Mouse (Mus musculus) stomach, embryonic 15.5 days (tissue): ENCODE measurements around the gene Poln. TPM values are rescaled to one million over a fixed set of nuclear protein-coding genes. Genes with fewer than 3 reads are reported as not detected.

Experiments used
- ATAC-seq: fragments of 200-750 bp; cut with Nextera tagmentation; 2 replicates; pipeline ENCODE4 v1.8.0; 2017; ENCODE audit warnings: low read depth, moderate number of reproducible peaks, moderate TSS enrichment; ENCODE audit not compliant: insufficient read depth, low FRiP score
- H3K27ac ChIP-seq: fragments of 300-500 bp; sonication (generic); 2 replicates; pipeline ENCODE4 v1.5.1; 2015; ENCODE audit warnings: mild to moderate bottlenecking, inconsistent platforms
- H3K27me3 ChIP-seq: fragments of 300-500 bp; sonication (generic); replicated peaks from 2 replicates; pipeline ENCODE4 v1.6.1; 2015; ENCODE audit warnings: inconsistent platforms
- H3K36me3 ChIP-seq: fragments of 300-500 bp; sonication (generic); 2 replicates; pipeline ENCODE4 v1.6.1; 2015; ENCODE audit warnings: inconsistent platforms
- H3K4me1 ChIP-seq: fragments of 300-500 bp; sonication (generic); 2 replicates; pipeline ENCODE4 v1.6.1; 2015; ENCODE audit warnings: inconsistent platforms
- H3K4me2 ChIP-seq: fragments of 300-500 bp; sonication (generic); 2 replicates; pipeline ENCODE4 v1.6.1; 2015; ENCODE audit warnings: mild to moderate bottlenecking, inconsistent platforms
- H3K4me3 ChIP-seq: fragments of 300-500 bp; sonication (generic); replicated peaks from 2 replicates; pipeline ENCODE4 v1.5.1; 2015; ENCODE audit warnings: inconsistent platforms
- H3K9ac ChIP-seq: fragments of 300-500 bp; sonication (generic); 2 replicates; pipeline ENCODE4 v1.6.1; 2015; ENCODE audit warnings: inconsistent platforms
- H3K9me3 ChIP-seq: fragments of 300-500 bp; sonication (generic); 2 replicates; pipeline ENCODE4 v1.6.1; 2016; ENCODE audit warnings: inconsistent platforms
- WGBS: fragments of 180-500 bp; shearing (Covaris S2); methylation state at CpG from one replicate; pipeline ENCODE4 v1.1.7; 2015; 5-methylcytosine and 5-hydroxymethylcytosine counted together
- polyA plus RNA-seq: library from polyadenylated mRNA; unstranded; fragments of >200 nt; fragmentation: Nextera tagmentation; extraction: Ambion mirVana; gene quantifications from 2 replicates; pipeline ENCODE4 v1.2.1, GENCODE M21; 2015

Poln gene
- polyA plus RNA-seq, 1 experiment from 2014 or later = 0.92 TPM

GRCm38 (mm10) chr5:34197243-34197642, 28.0 kb upstream of the Poln start:
- no peaks in the 10 kb centered on the region for H3K27me3 ChIP-seq

GRCm38 (mm10) chr5:34196423-34196822, 27.2 kb upstream of the Poln start:
- ATAC-seq = no peak
- no peaks in the 10 kb centered on the region for H3K27me3 ChIP-seq
- no peak overlapping the region for H3K27ac ChIP-seq
- H3K36me3 ChIP-seq = no peaks in the 10 kb centered on the region
- 76% methylated on average over 7 of the region's 7 CpGs for WGBS
- no peaks in the 10 kb centered on the region for H3K9me3 ChIP-seq
- H3K4me3 ChIP-seq = no peak overlapping the region
- H3K9ac ChIP-seq = no peak overlapping the region
- H3K4me2 ChIP-seq = no peak overlapping the region
- no peaks in the 10 kb centered on the region for H3K4me1 ChIP-seq

More at GRCm38 (mm10) chr5:34197243-34197642, 28.0 kb upstream of the Poln start:
- WGBS = 75% methylated on average over 4 of the region's 4 CpGs
- Histone ChIP-seq H3K4me1 (no peaks in the 10 kb centered on the region), H3K9ac (no peak overlapping the region), H3K4me2 (no peak overlapping the region), H3K9me3 (no peaks in the 10 kb centered on the region), H3K4me3 (no peak overlapping the region), H3K27ac (no peak overlapping the region), H3K36me3 (no peaks in the 10 kb centered on the region)
- ATAC-seq = no peak

- Histone ChIP-seq H3K9me3 (no peaks in the 10 kb centered on the region), H3K27ac (no peak overlapping the region), H3K4me1 (0 out of 2 replicates have a peak, but pooled peaks cover under 1% of the 10 kb centered on the region), H3K36me3 (no peaks in the 10 kb centered on the region), H3K4me2 (no peak overlapping the region), H3K4me3 (no peak overlapping the region), H3K9ac (no peak overlapping the region), H3K27me3 (no peaks in the 10 kb centered on the region)
- ATAC-seq = no peak
- 88% methylated on average over 12 of the region's 12 CpGs for WGBS
Observed at GRCm38 (mm10) chr5:34195786-34196185, 26.5 kb upstream of the Poln start.

GRCm38 (mm10) chr5:34194975-34195662, 25.9 kb upstream of the Poln start:
- no peaks in the 10 kb centered on the region for H3K9me3 ChIP-seq
- H3K36me3 ChIP-seq = no peaks in the 10 kb centered on the region
- H3K27me3 ChIP-seq = no peaks in the 10 kb centered on the region
- WGBS = 73% methylated on average over 6 of the region's 6 CpGs
- no peak for ATAC-seq
- H3K9ac ChIP-seq = no peak overlapping the region
- H3K4me2 ChIP-seq = no peak overlapping the region
- H3K4me3 ChIP-seq = no peak overlapping the region
- no peak overlapping the region for H3K27ac ChIP-seq
- 0 out of 2 replicates have a peak, but pooled peaks cover 4% of the 10 kb centered on the region for H3K4me1 ChIP-seq

GRCm38 (mm10) chr5:34194426-34194825, 25.2 kb upstream of the Poln start:
- Histone ChIP-seq H3K36me3 (no peaks in the 10 kb centered on the region), H3K9me3 (no peaks in the 10 kb centered on the region), H3K27ac (no peak overlapping the region), H3K4me2 (no peak overlapping the region), H3K9ac (no peak overlapping the region), H3K27me3 (no peaks in the 10 kb centered on the region), H3K4me3 (no peak overlapping the region), H3K4me1 (peaks cover 6% of the 10 kb centered on the region; the same call in 1 of the 2 replicates)
- no peak for ATAC-seq
- 57% methylated on average over 1 of the region's 1 CpGs for WGBS

GRCm38 (mm10) chr5:34191843-34192242, 22.6 kb upstream of the Poln start:
- Histone ChIP-seq H3K9ac (no peak overlapping the region), H3K4me2 (no peak overlapping the region), H3K4me3 (no peak overlapping the region), H3K27me3 (no peaks in the 10 kb centered on the region), H3K4me1 (peaks cover 16% of the 10 kb centered on the region), H3K9me3 (no peaks in the 10 kb centered on the region), H3K27ac (no peak overlapping the region), H3K36me3 (no peaks in the 10 kb centered on the region)
- no peak for ATAC-seq
- WGBS = 67% methylated on average over 4 of the region's 4 CpGs

GRCm38 (mm10) chr5:34191021-34191420, 21.8 kb upstream of the Poln start:
- H3K27me3 ChIP-seq = no peaks in the 10 kb centered on the region
- peaks cover 23% of the 10 kb centered on the region for H3K4me1 ChIP-seq
- 48% methylated on average over 4 of the region's 4 CpGs for WGBS
- no peaks in the 10 kb centered on the region for H3K9me3 ChIP-seq
- H3K27ac ChIP-seq = no peak overlapping the region
- no peaks in the 10 kb centered on the region for H3K36me3 ChIP-seq
- no peak for ATAC-seq
- H3K4me3 ChIP-seq = no peak overlapping the region
- no peak overlapping the region for H3K9ac ChIP-seq
- H3K4me2 ChIP-seq = no peak overlapping the region

GRCm38 (mm10) chr5:34189521-34189920, 20.3 kb upstream of the Poln start:
- Histone ChIP-seq H3K9ac (no peak overlapping the region), H3K4me3 (no peak overlapping the region), H3K4me2 (no peak overlapping the region), H3K9me3 (no peaks in the 10 kb centered on the region), H3K27ac (no peak overlapping the region), H3K4me1 (peaks cover 38% of the 10 kb centered on the region), H3K27me3 (no peaks in the 10 kb centered on the region), H3K36me3 (no peaks in the 10 kb centered on the region)
- ATAC-seq = no peak
- WGBS = 52% methylated on average over 1 of the region's 1 CpGs

GRCm38 (mm10) chr5:34188856-34189255, 19.6 kb upstream of the Poln start:
- no peaks in the 10 kb centered on the region for H3K9me3 ChIP-seq
- WGBS = 50% methylated on average over 2 of the region's 2 CpGs
- no peak overlapping the region; the same call in 1 of the 2 replicates for H3K4me3 ChIP-seq
- H3K27me3 ChIP-seq = no peaks in the 10 kb centered on the region
- peaks cover 39% of the 10 kb centered on the region for H3K4me1 ChIP-seq
- no peak overlapping the region for H3K27ac ChIP-seq
- no peak for ATAC-seq
- H3K9ac ChIP-seq = 0 out of 2 replicates have a peak overlapping the region, but pooled peaks have one; percentile 16
- H3K36me3 ChIP-seq = no peaks in the 10 kb centered on the region
- peak overlapping the region; percentile 67 for H3K4me2 ChIP-seq

- peak within 1 kb of the TSS; percentile 84 for H3K4me2 ChIP-seq
- H3K36me3 ChIP-seq = no peaks in the 10 kb centered on the region
- H3K9me3 ChIP-seq = no peaks in the 10 kb centered on the region
- H3K4me3 ChIP-seq = peak within 1 kb of the TSS; percentile 89
- peak within 1 kb of the TSS; percentile 93 for H3K27ac ChIP-seq
- peaks cover 45% of the 10 kb centered on the region for H3K4me1 ChIP-seq
- ATAC-seq = peak; percentile 98
- H3K9ac ChIP-seq = peak within 1 kb of the TSS; percentile 72
- under 1% methylated on average over 58 of the region's 60 CpGs for WGBS
- H3K27me3 ChIP-seq = no peaks in the 10 kb centered on the region
Observed at GRCm38 (mm10) chr5:34187601-34188316, 18.5 kb upstream of the Poln start, which contains the start of gene Mxd4. Gene Mxd4, minus strand, starts transcription at chr5:34187720.

- H3K27ac ChIP-seq = peak overlapping the region; percentile 93
- 0 out of 2 replicates have a peak, but pooled peaks cover 2% of the 10 kb centered on the region for H3K36me3 ChIP-seq
- H3K4me2 ChIP-seq = peak overlapping the region; percentile 84
- WGBS = 1% methylated on average over 44 of the region's 46 CpGs
- H3K4me3 ChIP-seq = peak overlapping the region; percentile 89
- H3K27me3 ChIP-seq = no peaks in the 10 kb centered on the region
- no peaks in the 10 kb centered on the region for H3K9me3 ChIP-seq
- H3K4me1 ChIP-seq = peaks cover 45% of the 10 kb centered on the region
- peak overlapping the region; percentile 72 for H3K9ac ChIP-seq
- ATAC-seq = 0 out of 2 replicates have a peak, but pooled peaks have one; percentile 5
Observed at GRCm38 (mm10) chr5:34186961-34187391, 17.7 kb upstream of the Poln start.

- 53% methylated on average over 2 of the region's 2 CpGs for WGBS
- peaks cover 47% of the 10 kb centered on the region for H3K4me1 ChIP-seq
- no peaks in the 10 kb centered on the region for H3K9me3 ChIP-seq
- peak overlapping the region; percentile 72 for H3K9ac ChIP-seq
- no peak for ATAC-seq
- peak overlapping the region; percentile 84 for H3K4me2 ChIP-seq
- peak overlapping the region; percentile 93 for H3K27ac ChIP-seq
- 0 out of 2 replicates have a peak, but pooled peaks cover 5% of the 10 kb centered on the region for H3K36me3 ChIP-seq
- peak overlapping the region; percentile 89 for H3K4me3 ChIP-seq
- no peaks in the 10 kb centered on the region for H3K27me3 ChIP-seq
Observed at GRCm38 (mm10) chr5:34186391-34186790, 17.1 kb upstream of the Poln start.
